Mouse (Mus musculus) forebrain, embryonic 16.5 days (tissue): ENCODE measurements around the gene 1700001P01Rik. TPM values are rescaled to one million over a fixed set of nuclear protein-coding genes. Genes with fewer than 3 reads are reported as not detected.
A peak's percentile ranks its signal among the peaks of the same experiment; 100 is the strongest.

Source experiments
- ATAC-seq: fragments of 200-750 bp; cut with Nextera tagmentation; 2 replicates; pipeline ENCODE4 v1.8.0; 2017; ENCODE audit warnings: mild to moderate bottlenecking, moderate library complexity
- H3K27ac ChIP-seq: fragments of 300-500 bp; sonication (generic); 2 replicates; pipeline ENCODE4 v1.5.1; 2014; ENCODE audit warnings: low read length, control low read depth
- H3K27me3 ChIP-seq: fragments of 300-500 bp; sonication (generic); replicated peaks from 2 replicates; pipeline ENCODE4 v1.6.1; 2014; ENCODE audit warnings: low read length; ENCODE audit not compliant: control insufficient read depth, insufficient read depth
- H3K36me3 ChIP-seq: fragments of 300-500 bp; sonication (generic); 2 replicates; pipeline ENCODE4 v1.6.1; 2014; ENCODE audit not compliant: control insufficient read depth, insufficient read depth
- H3K4me1 ChIP-seq: fragments of 300-500 bp; sonication (generic); replicated peaks from 2 replicates; pipeline ENCODE4 v1.6.1; 2014; ENCODE audit warnings: low read length; ENCODE audit not compliant: control insufficient read depth, insufficient read depth
- H3K4me2 ChIP-seq: fragments of 300-500 bp; sonication (generic); 2 replicates; pipeline ENCODE4 v1.6.1; 2014; ENCODE audit warnings: mild to moderate bottlenecking, low read length, control low read depth
- H3K4me3 ChIP-seq: fragments of 300-500 bp; sonication (generic); replicated peaks from 2 replicates; pipeline ENCODE4 v1.5.1; 2014; ENCODE audit warnings: mild to moderate bottlenecking, low read length, control low read depth
- H3K9ac ChIP-seq: fragments of 300-500 bp; sonication (generic); replicated peaks from 2 replicates; pipeline ENCODE4 v1.6.1; 2014; ENCODE audit warnings: low read depth, low read length, control low read depth
- H3K9me3 ChIP-seq: fragments of 300-500 bp; sonication (generic); 2 replicates; pipeline ENCODE4 v1.6.1; 2016; ENCODE audit warnings: low read length; ENCODE audit not compliant: control insufficient read depth
- WGBS: fragments of 180-500 bp; shearing (Covaris S2); extraction: QIAGEN DNeasy Blood & Tissue Kit; methylation state at CpG from one replicate; pipeline ENCODE4 v1.1.7; 2014; 5-methylcytosine and 5-hydroxymethylcytosine counted together
- polyA plus RNA-seq: library from polyadenylated mRNA; unstranded; fragments of >200 nt; fragmentation: Nextera tagmentation; extraction: Ambion mirVana; gene quantifications from 2 replicates; pipeline ENCODE4 v1.2.1, GENCODE M21; 2015

Gene 1700001P01Rik
- polyA plus RNA-seq, 1 experiment from 2014 or later = 0.85 TPM

DNA sequence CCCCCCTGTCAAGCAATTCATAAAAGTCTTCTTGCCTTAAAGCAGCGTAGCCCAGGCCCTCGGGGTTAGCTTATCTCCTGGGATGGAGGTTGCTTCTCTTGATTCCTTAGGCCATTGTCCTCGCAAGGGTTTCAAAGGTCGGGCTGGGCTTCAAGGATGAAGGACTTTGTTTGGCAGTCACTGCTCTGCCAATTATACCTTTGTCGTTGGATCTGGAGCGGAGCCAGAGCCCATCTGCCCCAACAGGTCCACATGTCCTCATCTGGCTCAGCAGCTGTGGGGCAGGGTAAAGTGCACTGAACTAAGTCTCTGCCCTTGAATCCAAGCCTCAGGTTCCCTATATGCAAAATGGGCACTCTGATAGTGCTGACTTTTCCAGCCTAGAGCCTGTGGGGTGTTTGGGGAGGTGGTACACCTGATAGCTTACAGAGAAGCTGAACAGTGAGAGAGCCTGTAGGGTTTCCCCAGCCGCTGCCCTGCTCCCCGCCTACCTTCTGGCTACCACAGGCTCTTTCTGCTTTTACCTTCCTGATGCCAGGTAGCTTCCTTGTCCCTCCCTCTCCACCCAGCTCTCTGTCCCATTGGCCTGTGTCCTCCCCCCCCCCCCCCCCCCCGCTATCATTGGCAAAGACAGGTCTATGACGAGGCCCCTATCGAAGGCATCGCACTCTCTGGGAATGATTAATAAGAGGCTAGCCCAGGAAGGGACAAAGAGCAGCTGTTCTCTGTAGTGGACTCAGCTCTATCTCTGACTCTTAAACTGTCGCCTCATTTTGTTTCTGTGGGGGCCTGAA is 36.0 kb upstream of the 1700001P01Rik start:
- Histone ChIP-seq H3K27ac (peak overlapping the region; percentile 46), H3K4me1 (peaks cover 62% of the 10 kb centered on the region), H3K4me3 (no peak overlapping the region), H3K27me3 (no peaks in the 10 kb centered on the region), H3K36me3 (peaks cover 9% of the 10 kb centered on the region), H3K9me3 (no peaks in the 10 kb centered on the region), H3K9ac (peak overlapping the region; percentile 45), H3K4me2 (peak overlapping the region; percentile 44)
- 22% methylated on average over 12 of the region's 13 CpGs for WGBS
- ATAC-seq = no peak

DNA sequence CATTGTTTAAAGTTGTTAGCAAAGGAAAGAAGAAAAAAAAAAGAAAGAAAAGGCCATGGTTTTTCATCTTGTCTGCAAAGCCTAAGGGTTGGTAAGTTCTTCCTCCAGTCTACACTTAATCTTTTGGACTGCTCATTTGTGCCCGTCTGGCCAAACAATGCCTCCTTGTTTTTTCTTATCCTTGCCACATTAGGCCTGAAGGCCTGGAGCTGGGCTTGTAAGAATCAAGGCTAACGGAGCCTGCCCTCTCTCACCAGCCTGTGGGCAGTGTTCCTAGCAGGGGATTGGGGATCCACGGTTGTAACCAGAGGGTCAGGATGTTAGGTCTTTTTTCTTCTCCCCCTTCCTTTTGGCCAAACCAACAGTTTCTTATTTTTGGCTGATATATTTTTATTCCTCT is 35.3 kb upstream of the 1700001P01Rik start:
- ATAC-seq = no peak

DNA sequence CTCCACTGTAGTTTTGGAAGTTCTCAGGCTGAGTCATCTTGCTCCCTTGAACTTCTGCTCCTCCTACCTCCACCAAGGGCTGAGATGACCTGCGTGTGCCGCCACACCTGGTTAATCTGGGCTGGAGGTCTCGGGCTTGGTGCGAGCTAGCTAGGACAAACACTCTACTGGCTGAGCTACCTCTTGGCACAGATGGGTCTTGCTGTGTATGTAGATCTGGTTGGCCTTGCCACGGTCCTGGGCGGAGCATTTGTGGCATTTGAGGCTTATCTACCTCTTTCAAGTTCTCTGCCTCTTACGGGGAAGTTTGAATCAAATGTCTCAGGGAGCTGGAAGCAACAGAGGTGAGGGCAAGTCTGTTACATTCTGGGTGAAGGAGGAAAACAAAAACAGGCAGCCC is 34.6 kb upstream of the 1700001P01Rik start:
- Histone ChIP-seq H3K4me1 (peaks cover 76% of the 10 kb centered on the region), H3K4me3 (no peak overlapping the region), H3K9ac (no peak overlapping the region), H3K4me2 (no peak overlapping the region), H3K36me3 (peaks cover 3% of the 10 kb centered on the region; the same call in 1 of the 2 replicates), H3K27ac (no peak overlapping the region), H3K27me3 (no peaks in the 10 kb centered on the region), H3K9me3 (no peaks in the 10 kb centered on the region)
- 80% methylated on average over 7 of the region's 7 CpGs for WGBS
- ATAC-seq = no peak

More for the DNA sequence above, 35.3 kb upstream of the 1700001P01Rik start:
- Histone ChIP-seq H3K36me3 (peaks cover 3% of the 10 kb centered on the region; the same call in 1 of the 2 replicates), H3K4me3 (no peak overlapping the region), H3K27me3 (no peaks in the 10 kb centered on the region), H3K9ac (no peak overlapping the region), H3K4me2 (no peak overlapping the region), H3K4me1 (peaks cover 70% of the 10 kb centered on the region), H3K27ac (no peak overlapping the region; the same call in 1 of the 2 replicates), H3K9me3 (no peaks in the 10 kb centered on the region)
- 13% methylated on average over 3 of the region's 3 CpGs for WGBS

DNA sequence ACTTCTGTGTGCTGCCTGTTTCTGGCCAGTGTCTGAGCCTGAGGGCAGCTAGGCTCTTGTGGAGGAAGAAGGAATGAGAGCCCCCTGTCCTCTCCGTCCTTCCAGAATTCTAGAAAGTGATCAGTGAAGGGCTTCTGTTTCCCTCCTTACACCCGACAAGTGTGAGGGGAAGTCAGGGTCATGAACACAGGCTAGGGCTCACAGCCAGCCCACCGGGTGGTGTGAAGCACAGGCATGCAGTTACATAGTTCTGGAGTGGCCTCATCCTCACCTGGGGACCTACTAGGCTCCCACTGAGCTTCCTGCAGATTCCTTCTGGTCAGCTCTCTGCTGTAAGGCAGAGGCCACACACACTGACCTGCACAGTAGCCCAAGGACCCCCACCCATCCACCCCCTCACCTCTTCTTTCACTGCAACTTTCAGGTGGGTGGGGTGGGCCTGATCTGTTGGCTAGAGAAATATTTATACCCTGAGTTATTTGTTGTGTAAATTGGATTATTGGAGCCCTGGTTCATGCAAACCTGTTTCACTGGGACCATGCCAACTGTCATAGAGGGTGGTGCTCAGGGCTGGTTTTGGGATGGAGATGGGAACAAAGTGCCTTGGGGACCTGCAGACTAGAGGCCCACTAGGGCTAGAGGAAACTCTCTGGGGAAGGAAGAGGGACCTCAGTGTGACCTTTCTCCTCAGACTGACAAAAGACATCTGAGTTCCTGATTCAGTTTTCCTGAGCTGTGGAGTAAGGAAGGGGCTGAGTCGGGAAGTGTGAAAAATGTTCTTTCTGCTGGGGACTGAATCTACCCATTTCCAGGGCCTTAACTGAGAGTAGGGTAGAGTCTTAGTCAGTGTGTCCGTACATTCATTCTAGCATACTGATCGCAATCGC is 33.8 kb upstream of the 1700001P01Rik start:
- H3K4me2 ChIP-seq = no peak overlapping the region
- no peak overlapping the region for H3K27ac ChIP-seq
- ATAC-seq = no peak
- peaks cover 3% of the 10 kb centered on the region; the same call in 1 of the 2 replicates for H3K36me3 ChIP-seq
- H3K9ac ChIP-seq = no peak overlapping the region
- H3K4me3 ChIP-seq = no peak overlapping the region
- 67% methylated on average over 7 of the region's 7 CpGs for WGBS
- H3K9me3 ChIP-seq = no peaks in the 10 kb centered on the region
- peaks cover 85% of the 10 kb centered on the region for H3K4me1 ChIP-seq
- H3K27me3 ChIP-seq = no peaks in the 10 kb centered on the region

DNA sequence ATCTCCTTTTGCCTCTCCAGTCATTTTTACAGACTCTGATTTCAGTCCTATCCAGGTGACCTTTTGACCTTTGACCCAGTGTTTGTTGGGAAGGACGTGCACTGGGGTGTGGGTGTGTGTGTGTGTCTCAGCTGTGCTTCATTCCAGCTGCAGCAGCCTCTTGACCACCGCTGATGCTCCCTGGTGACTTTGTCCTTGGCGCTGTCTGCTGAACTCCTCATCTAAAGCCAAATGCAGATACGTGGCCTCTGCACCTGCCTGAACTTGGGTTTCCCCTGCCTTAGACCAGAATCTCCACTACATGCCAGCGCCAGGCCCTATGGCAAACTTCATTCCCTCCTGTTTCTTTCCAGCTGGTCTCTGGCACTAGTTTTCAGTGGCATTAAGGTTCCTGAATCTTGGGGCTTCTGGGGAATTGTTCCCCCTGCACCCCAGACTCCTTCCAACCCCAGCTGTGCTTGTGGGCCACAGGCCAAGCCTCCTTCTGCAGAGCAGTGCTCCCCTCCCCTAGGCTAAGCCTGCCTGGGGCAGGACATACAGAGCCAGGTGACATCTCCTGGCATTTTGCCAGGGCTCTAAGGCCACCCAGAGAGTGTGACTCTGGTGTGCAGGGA is 33.0 kb upstream of the 1700001P01Rik start:
- no peak overlapping the region for H3K4me3 ChIP-seq
- ATAC-seq = no peak
- H3K27ac ChIP-seq = no peak overlapping the region
- H3K36me3 ChIP-seq = peaks cover 3% of the 10 kb centered on the region; the same call in 1 of the 2 replicates
- H3K4me1 ChIP-seq = peaks cover 88% of the 10 kb centered on the region
- H3K9ac ChIP-seq = no peak overlapping the region
- H3K4me2 ChIP-seq = no peak overlapping the region
- 44% methylated on average over 5 of the region's 5 CpGs for WGBS
- no peaks in the 10 kb centered on the region for H3K27me3 ChIP-seq
- no peaks in the 10 kb centered on the region for H3K9me3 ChIP-seq

DNA sequence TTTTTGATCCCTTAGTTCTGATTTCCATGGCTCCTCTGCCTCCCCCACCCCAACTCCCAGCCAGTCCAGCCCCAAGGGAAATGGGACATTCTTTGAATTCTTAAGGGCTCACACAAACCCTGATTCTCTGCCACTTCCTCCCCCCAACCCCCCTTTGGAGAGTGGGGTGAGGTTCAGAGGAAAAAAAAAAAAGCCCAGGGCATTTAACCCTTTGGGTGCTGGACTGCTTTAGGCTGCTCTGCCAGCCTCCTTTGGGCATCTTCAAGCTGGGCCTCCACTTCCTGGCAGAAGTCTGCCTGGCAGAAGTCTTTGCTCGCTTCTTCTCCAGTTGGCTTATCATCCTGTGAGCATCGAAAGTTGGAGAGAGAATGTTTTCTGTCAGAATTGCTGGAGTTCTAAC is 32.4 kb upstream of the 1700001P01Rik start:
- WGBS = 33% methylated on average over 2 of the region's 2 CpGs
- Histone ChIP-seq H3K9me3 (no peaks in the 10 kb centered on the region), H3K4me2 (no peak overlapping the region), H3K4me1 (peaks cover 83% of the 10 kb centered on the region), H3K36me3 (peaks cover 3% of the 10 kb centered on the region; the same call in 1 of the 2 replicates), H3K9ac (no peak overlapping the region), H3K27ac (no peak overlapping the region), H3K4me3 (no peak overlapping the region), H3K27me3 (no peaks in the 10 kb centered on the region)
- ATAC-seq = no peak

DNA sequence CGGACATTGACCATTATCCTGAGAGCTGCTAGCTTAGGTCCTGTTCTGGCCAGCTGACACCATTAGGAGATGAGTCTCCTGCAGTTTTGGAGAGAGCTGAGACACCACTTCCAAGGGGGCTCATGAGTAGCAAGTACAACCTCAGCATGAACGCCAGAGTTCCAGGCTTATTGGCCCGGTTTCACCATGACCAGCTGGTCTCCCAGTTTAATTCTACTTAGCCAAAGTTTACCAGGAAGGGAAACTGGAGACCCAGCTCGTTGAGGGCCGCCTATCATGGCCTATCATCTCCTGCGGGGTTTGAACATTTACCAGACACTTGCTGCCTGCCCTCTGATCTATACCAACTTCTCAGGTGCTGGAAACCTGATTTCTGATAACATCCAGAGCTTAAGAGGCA is 31.9 kb upstream of the 1700001P01Rik start:
- H3K27me3 ChIP-seq = no peaks in the 10 kb centered on the region
- H3K27ac ChIP-seq = no peak overlapping the region
- H3K4me1 ChIP-seq = peaks cover 80% of the 10 kb centered on the region
- peaks cover 3% of the 10 kb centered on the region; the same call in 1 of the 2 replicates for H3K36me3 ChIP-seq
- ATAC-seq = no peak
- 37% methylated on average over 6 of the region's 6 CpGs for WGBS
- no peak overlapping the region for H3K4me2 ChIP-seq
- H3K4me3 ChIP-seq = no peak overlapping the region
- H3K9ac ChIP-seq = no peak overlapping the region
- H3K9me3 ChIP-seq = no peaks in the 10 kb centered on the region

DNA sequence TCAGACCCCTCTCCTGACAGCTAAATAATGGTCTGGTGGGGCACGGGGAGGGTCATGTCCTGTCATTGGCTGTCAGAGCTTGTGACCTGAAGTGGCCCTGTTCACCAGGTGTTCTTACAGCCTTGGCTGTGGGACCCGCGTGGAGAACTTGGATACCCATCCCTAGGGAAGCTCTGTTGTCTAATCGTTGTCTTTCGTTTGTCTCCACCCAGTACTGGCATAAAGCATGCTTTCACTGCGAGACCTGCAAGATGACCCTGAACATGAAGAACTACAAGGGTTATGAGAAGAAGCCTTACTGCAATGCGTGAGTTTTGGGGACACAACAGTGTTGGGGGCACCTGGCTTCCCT is 30.9 kb upstream of the 1700001P01Rik start:
- H3K4me1 ChIP-seq = peaks cover 80% of the 10 kb centered on the region
- H3K4me2 ChIP-seq = no peak overlapping the region
- H3K9me3 ChIP-seq = no peaks in the 10 kb centered on the region
- no peak for ATAC-seq
- no peak overlapping the region; the same call in 1 of the 2 replicates for H3K27ac ChIP-seq
- no peaks in the 10 kb centered on the region for H3K27me3 ChIP-seq
- WGBS = 72% methylated on average over 7 of the region's 7 CpGs
- H3K9ac ChIP-seq = peak overlapping the region; percentile 34; the same call in 1 of the 2 replicates
- H3K36me3 ChIP-seq = peaks cover 3% of the 10 kb centered on the region; the same call in 1 of the 2 replicates
- H3K4me3 ChIP-seq = no peak overlapping the region
